Mouse (Mus musculus) heart, postnatal 0 days (tissue): ENCODE measurements around the gene Cit. TPM values are rescaled to one million over a fixed set of nuclear protein-coding genes. Genes with fewer than 3 reads are reported as not detected.

ENCODE experiments used
- ATAC-seq: fragments of 200-750 bp; cut with Nextera tagmentation; 2 replicates; pipeline ENCODE4 v1.8.0; 2017; ENCODE audit warnings: low read depth, moderate number of reproducible peaks, moderate library complexity; ENCODE audit not compliant: insufficient read depth
- DNase-seq: peaks from one replicate; pipeline ENCODE4 v3.0.0-alpha.2; 2016; ENCODE audit warnings: low spot score
- H3K27ac ChIP-seq: fragments of 300-500 bp; sonication (generic); 2 replicates; pipeline ENCODE4 v1.5.1; 2014; ENCODE audit warnings: low read depth, mild to moderate bottlenecking
- H3K27me3 ChIP-seq: fragments of 300-500 bp; sonication (generic); 2 replicates; pipeline ENCODE4 v1.6.1; 2014; ENCODE audit warnings: low read length, mixed read lengths; ENCODE audit not compliant: control insufficient read depth, insufficient read depth
- H3K36me3 ChIP-seq: fragments of 300-500 bp; sonication (generic); replicated peaks from 2 replicates; pipeline ENCODE4 v1.6.1; 2014; ENCODE audit warnings: low read length, mixed read lengths; ENCODE audit not compliant: control insufficient read depth, insufficient read depth
- H3K4me1 ChIP-seq: fragments of 300-500 bp; sonication (generic); 2 replicates; pipeline ENCODE4 v1.6.1; 2014; ENCODE audit warnings: antibody characterized with exemption; ENCODE audit not compliant: control insufficient read depth, insufficient read depth
- H3K4me2 ChIP-seq: fragments of 300-500 bp; sonication (generic); 2 replicates; pipeline ENCODE4 v1.6.1; 2014; ENCODE audit warnings: low read depth, mild to moderate bottlenecking, low read length, moderate library complexity
- H3K4me3 ChIP-seq: fragments of 300-500 bp; sonication (generic); 2 replicates; pipeline ENCODE4 v1.5.1; 2014; ENCODE audit warnings: low read depth, low read length
- H3K9ac ChIP-seq: fragments of 300-500 bp; sonication (generic); replicated peaks from 2 replicates; pipeline ENCODE4 v1.6.1; 2014; ENCODE audit warnings: low read depth, low read length, mixed read lengths
- H3K9me3 ChIP-seq: fragments of 300-500 bp; sonication (generic); replicated peaks from 2 replicates; pipeline ENCODE4 v1.6.1; 2016; ENCODE audit warnings: low read length; ENCODE audit not compliant: control insufficient read depth
- CTCF ChIP-seq: IDR thresholded peaks from 2 replicates; pipeline ENCODE4 v1.5.1; 2016; ENCODE audit warnings: antibody characterized with exemption, control low read depth, low read depth
- EP300 ChIP-seq: IDR thresholded peaks from 2 replicates; pipeline ENCODE4 v1.6.1; 2016; ENCODE audit warnings: antibody characterized with exemption, low read depth
- WGBS: fragments of 180-500 bp; shearing (Covaris S2); extraction: QIAGEN DNeasy Blood & Tissue Kit; methylation state at CpG from one replicate; pipeline ENCODE4 v1.1.7; 2014; 5-methylcytosine and 5-hydroxymethylcytosine counted together
- polyA plus RNA-seq: library from polyadenylated mRNA; unstranded; fragments of >200 nt; fragmentation: Nextera tagmentation; extraction: Ambion mirVana; gene quantifications from 2 replicates; pipeline ENCODE4 v1.2.1, GENCODE M21; 2015
- total RNA-seq: library from RNA; depleted of rRNA; stranded (reverse); fragments of >200 nt; gene quantifications from 2 replicates; pipeline ENCODE4 v1.2.3, GENCODE M21; 2014; ENCODE audit warnings: low replicate concordance

Cit gene
- total and polyA plus RNA-seq, 2 experiments from 2014 or later: 4.1 to 11.5 TPM

- Histone ChIP-seq H3K4me3 (no peak overlapping the region), H3K9ac (no peak overlapping the region), H3K36me3 (peaks cover 7% of the 10 kb centered on the region), H3K27ac (no peak overlapping the region), H3K4me2 (no peak overlapping the region), H3K4me1 (no peaks in the 10 kb centered on the region), H3K27me3 (no peaks in the 10 kb centered on the region), H3K9me3 (no peaks in the 10 kb centered on the region)
- no peak for ATAC-seq
- WGBS: 81% methylated on average over 10 of the region's 10 CpGs
- TF ChIP-seq EP300 (no peak), CTCF (no peak)
- DNase-seq: no peak
Observed at GRCm38 (mm10) chr5:116004271-116004670, 159.2 kb downstream of the Cit start.

GRCm38 (mm10) chr5:116006324-116007099 lies 161.4 kb downstream of the Cit start:
- H3K4me2 ChIP-seq: no peak overlapping the region
- no peak overlapping the region for H3K9ac ChIP-seq
- DNase-seq (no peak), ATAC-seq (no peak)
- no peaks in the 10 kb centered on the region for H3K27me3 ChIP-seq
- peaks cover 7% of the 10 kb centered on the region; the same call in 1 of the 2 replicates for H3K36me3 ChIP-seq
- H3K9me3 ChIP-seq: no peaks in the 10 kb centered on the region
- no peak overlapping the region for H3K27ac ChIP-seq
- H3K4me1 ChIP-seq: no peaks in the 10 kb centered on the region
- 67% methylated on average over 22 of the region's 22 CpGs for WGBS
- no peak overlapping the region for H3K4me3 ChIP-seq
- TF ChIP-seq EP300 (no peak), CTCF (no peak)

- WGBS: 77% methylated on average over 13 of the region's 13 CpGs
- H3K9ac ChIP-seq: no peak overlapping the region
- H3K4me2 ChIP-seq: no peak overlapping the region
- no peak overlapping the region for H3K27ac ChIP-seq
- no peaks in the 10 kb centered on the region for H3K27me3 ChIP-seq
- no peaks in the 10 kb centered on the region for H3K4me1 ChIP-seq
- H3K4me3 ChIP-seq: no peak overlapping the region
- peaks cover 7% of the 10 kb centered on the region; the same call in 1 of the 2 replicates for H3K36me3 ChIP-seq
- no peaks in the 10 kb centered on the region for H3K9me3 ChIP-seq
- DNase-seq: no peak
- no peak for TF ChIP-seq CTCF
- no peak for TF ChIP-seq EP300
- ATAC-seq: no peak
Observed at GRCm38 (mm10) chr5:116007723-116008122, 162.6 kb downstream of the Cit start.

GRCm38 (mm10) chr5:116009091-116009851 lies 164.2 kb downstream of the Cit start:
- H3K4me2 ChIP-seq: no peak overlapping the region
- no peak overlapping the region for H3K4me3 ChIP-seq
- H3K4me1 ChIP-seq: no peaks in the 10 kb centered on the region
- WGBS: 82% methylated on average over 15 of the region's 15 CpGs
- H3K36me3 ChIP-seq: peaks cover 23% of the 10 kb centered on the region
- H3K27me3 ChIP-seq: no peaks in the 10 kb centered on the region
- no peak overlapping the region for H3K27ac ChIP-seq
- no peak for ATAC-seq
- DNase-seq: no peak
- TF ChIP-seq CTCF (no peak), EP300 (no peak)
- no peak overlapping the region for H3K9ac ChIP-seq
- no peaks in the 10 kb centered on the region for H3K9me3 ChIP-seq

GRCm38 (mm10) chr5:116009884-116010627 lies 165.0 kb downstream of the Cit start:
- DNase-seq (no peak), ATAC-seq (no peak)
- Histone ChIP-seq H3K9ac (no peak overlapping the region), H3K27me3 (no peaks in the 10 kb centered on the region), H3K4me3 (no peak overlapping the region), H3K4me1 (no peaks in the 10 kb centered on the region), H3K9me3 (no peaks in the 10 kb centered on the region), H3K27ac (no peak overlapping the region), H3K4me2 (no peak overlapping the region), H3K36me3 (peaks cover 31% of the 10 kb centered on the region)
- 66% methylated on average over 2 of the region's 2 CpGs for WGBS
- no peak for TF ChIP-seq EP300
- TF ChIP-seq CTCF: no peak
